Comparison of ENCODE assay signal across 9 mouse cellular contexts in the genomic region with DNA sequence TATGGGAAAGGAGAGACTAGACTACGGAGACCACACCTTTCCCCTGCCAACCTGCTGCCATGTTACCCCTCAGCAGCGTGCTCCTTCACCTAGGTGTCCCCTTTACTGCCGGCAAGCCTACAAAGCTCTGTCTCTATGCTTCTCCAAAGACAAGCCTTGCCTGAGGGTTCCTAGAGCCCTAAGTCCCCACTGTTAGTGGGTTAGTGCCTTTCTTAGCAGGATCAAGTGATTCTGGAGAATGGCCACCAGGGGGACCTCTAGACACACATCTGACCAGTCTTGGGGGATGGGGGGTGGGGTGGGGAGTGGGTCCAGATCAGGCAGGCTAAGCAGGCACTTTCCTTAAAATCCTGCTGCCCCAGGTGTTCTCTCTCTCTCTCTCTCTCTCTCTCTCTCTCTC. TPM values are rescaled to one million over a fixed set of nuclear protein-coding genes. Genes with fewer than 3 reads are reported as not detected.
DNase-seq lines count a peak whose midpoint lies in the region; ATAC-seq lines count a peak whose summit lies in the region.
"Had no signal": no experiment of that assay in that cellular context is flagged by ENCODE, and none has a peak within 500 bp of the region (broad histone marks: within the 10 kb centered on the region; RNA-seq: fewer than 3 reads in every experiment).

No protein-coding gene starts in this region.

- no peak overlapping the region for H3K27ac ChIP-seq in embryonic facial prominence, embryonic 14.5 days (replicated peaks; ENCODE audit: low read depth, low read length)
- H3K27ac ChIP-seq in midbrain, embryonic 16.5 days (ENCODE audit: low read length): no peak overlapping the region
- H3K27ac ChIP-seq: limb, embryonic 12.5 days had no signal

- no peak overlapping the region for H3K4me2 ChIP-seq in embryonic facial prominence, embryonic 14.5 days (ENCODE audit: low read depth, low read length)
- H3K4me2 ChIP-seq in midbrain, embryonic 16.5 days (ENCODE audit: low read length): no peak overlapping the region
- H3K4me2 ChIP-seq: limb, embryonic 12.5 days had no signal

- H3K4me3 ChIP-seq in embryonic facial prominence, embryonic 14.5 days (ENCODE audit: low read depth, low read length): no peak overlapping the region
- H3K4me3 ChIP-seq in midbrain, embryonic 16.5 days (ENCODE audit: low read depth, low read length): no peak overlapping the region
- H3K4me3 ChIP-seq: limb, embryonic 12.5 days had no signal

- peak; percentile 53; the same call in 1 of the 2 replicates for ATAC-seq in embryonic facial prominence, embryonic 14.5 days (ENCODE audit: low read depth)
- no peak for ATAC-seq in midbrain, embryonic 16.5 days
- ATAC-seq in activated CD4-positive, CD25-positive, alpha-beta regulatory T cell, adult 4 months: no peak

- H3K9me3 ChIP-seq in embryonic facial prominence, embryonic 14.5 days (ENCODE audit: control insufficient read depth, low read length): no peaks in the 10 kb centered on the region
- no peaks in the 10 kb centered on the region for H3K9me3 ChIP-seq in midbrain, embryonic 16.5 days (replicated peaks; ENCODE audit: control insufficient read depth, low read length, poor library complexity, severe bottlenecking)
- H3K9me3 ChIP-seq: limb, embryonic 12.5 days had no signal

- peaks cover 25% of the 10 kb centered on the region for H3K27me3 ChIP-seq in embryonic facial prominence, embryonic 14.5 days (replicated peaks; ENCODE audit: control insufficient read depth, insufficient read depth, low read length)
- H3K27me3 ChIP-seq in midbrain, embryonic 16.5 days (ENCODE audit: control insufficient read depth, insufficient read depth, low read depth, low read length): peaks cover 5% of the 10 kb centered on the region; the same call in 1 of the 2 replicates

- DNase-seq in gastrocnemius, adult 18-20 months (ENCODE audit: low spot score): peak; percentile 34
- no peak for DNase-seq in gastrocnemius, postnatal 10 days
- peak; percentile 38 for DNase-seq in urinary bladder, postnatal 25 days (ENCODE audit: low spot score)
- DNase-seq in urinary bladder, postnatal 4 days (ENCODE audit: low spot score in 2 of 2): no peak
- peak; percentile 64 for DNase-seq in embryonic facial prominence, embryonic 14.5 days (ENCODE audit: low spot score)
- DNase-seq in kidney, postnatal 14 days: peak; percentile 54

- WGBS in embryonic facial prominence, embryonic 14.5 days: 18% methylated on average over 3 of the region's 3 CpGs
- WGBS in midbrain, embryonic 16.5 days: 22% methylated on average over 3 of the region's 3 CpGs

- H3K9ac ChIP-seq in embryonic facial prominence, embryonic 14.5 days (ENCODE audit: low read depth, low read length): no peak overlapping the region
- peak overlapping the region; percentile 38; the same call in 1 of the 2 replicates for H3K9ac ChIP-seq in midbrain, embryonic 16.5 days (ENCODE audit: low read depth, low read length)
- H3K9ac ChIP-seq: limb, embryonic 12.5 days had no signal

- H3K36me3 ChIP-seq in embryonic facial prominence, embryonic 14.5 days (ENCODE audit: control insufficient read depth, insufficient read depth, low read length): no peaks in the 10 kb centered on the region
- H3K36me3 ChIP-seq in midbrain, embryonic 16.5 days (ENCODE audit: control insufficient read depth, insufficient read depth, low read length): no peaks in the 10 kb centered on the region
- H3K36me3 ChIP-seq: limb, embryonic 12.5 days had no signal

- no peaks in the 10 kb centered on the region for H3K4me1 ChIP-seq in embryonic facial prominence, embryonic 14.5 days (ENCODE audit: control insufficient read depth, insufficient read depth, low read length)
- no peaks in the 10 kb centered on the region for H3K4me1 ChIP-seq in midbrain, embryonic 16.5 days (ENCODE audit: control insufficient read depth, insufficient read depth, low read length)
- H3K4me1 ChIP-seq: limb, embryonic 12.5 days had no signal

RNA-seq across cellular contexts. Expression of a gene that starts 1.2 kb away (rescaled TPM):
- total RNA-seq in gastrocnemius, adult 18-20 months (2021): not detected
- total RNA-seq in gastrocnemius, postnatal 10 days (2021): not detected
- polyA plus RNA-seq in embryonic facial prominence, embryonic 14.5 days (2014; fragmentation: Nextera tagmentation; extraction: Ambion mirVana): 0.10 and 0.11 TPM in 2 replicates
- polyA plus RNA-seq in midbrain, embryonic 16.5 days (2015; fragmentation: Nextera tagmentation; extraction: Ambion mirVana): 0.09 and 0.80 TPM in 2 replicates
- 10 to 100 TPM; 13.6 to 13.8 TPM for polyA plus RNA-seq in activated CD4-positive, CD25-positive, alpha-beta regulatory T cell, adult 4 months (2017; shearing (Covaris generic))
- polyA plus RNA-seq: limb, embryonic 12.5 days had no signal

RNA-seq across cellular contexts. Expression of a gene that starts 6.6 kb away (rescaled TPM):
- total RNA-seq in gastrocnemius, adult 18-20 months (2021): 10 to 100 TPM; 14.1 to 15.5 TPM
- 10 to 100 TPM; 10.4 to 14.1 TPM for total RNA-seq in gastrocnemius, postnatal 10 days (2021)
- polyA plus RNA-seq in embryonic facial prominence, embryonic 14.5 days (2014; fragmentation: Nextera tagmentation; extraction: Ambion mirVana): 6.4 and 6.9 TPM in 2 replicates
- 17.3 and 18.3 TPM in 2 replicates for polyA plus RNA-seq in midbrain, embryonic 16.5 days (2015; fragmentation: Nextera tagmentation; extraction: Ambion mirVana)
- 10 to 100 TPM; 32.8 to 41.4 TPM for polyA plus RNA-seq in activated CD4-positive, CD25-positive, alpha-beta regulatory T cell, adult 4 months (2017; shearing (Covaris generic))

RNA-seq across cellular contexts. Expression of a gene that starts 22.7 kb away (rescaled TPM):
- 10 to 100 TPM; 15.8 to 19.0 TPM for total RNA-seq in gastrocnemius, adult 18-20 months (2021)
- total RNA-seq in gastrocnemius, postnatal 10 days (2021): 10 to 100 TPM; 25.2 to 37.3 TPM
- polyA plus RNA-seq in embryonic facial prominence, embryonic 14.5 days (2014; fragmentation: Nextera tagmentation; extraction: Ambion mirVana): 75.1 TPM in 2 replicates
- polyA plus RNA-seq in midbrain, embryonic 16.5 days (2015; fragmentation: Nextera tagmentation; extraction: Ambion mirVana): 481 and 529 TPM in 2 replicates
- polyA plus RNA-seq in activated CD4-positive, CD25-positive, alpha-beta regulatory T cell, adult 4 months (2017; shearing (Covaris generic)): 1 to 10 TPM; 1.2 to 1.7 TPM

RNA-seq across cellular contexts. Expression of a gene that starts 26.2 kb away (rescaled TPM):
- total RNA-seq in gastrocnemius, adult 18-20 months (2021): 1 to 10 TPM; 6.2 to 8.3 TPM
- 10 to 100 TPM; 29.9 to 30.5 TPM for total RNA-seq in gastrocnemius, postnatal 10 days (2021)
- 11.3 and 12.9 TPM in 2 replicates for polyA plus RNA-seq in embryonic facial prominence, embryonic 14.5 days (2014; fragmentation: Nextera tagmentation; extraction: Ambion mirVana)
- polyA plus RNA-seq in midbrain, embryonic 16.5 days (2015; fragmentation: Nextera tagmentation; extraction: Ambion mirVana): 3.7 and 9.0 TPM in 2 replicates
- under 1 TPM in 1 of 2 experiments, not detected in 1; 0.17 TPM for polyA plus RNA-seq in activated CD4-positive, CD25-positive, alpha-beta regulatory T cell, adult 4 months (2017; shearing (Covaris generic))

RNA-seq across cellular contexts. Expression of a gene that starts 34.7 kb away (rescaled TPM):
- 1 to 10 TPM in 1 of 2 experiments, under 1 TPM in 1; 0.39 to 1.0 TPM for total RNA-seq in gastrocnemius, adult 18-20 months (2021)
- under 1 TPM in 1 of 2 experiments, not detected in 1; 0.52 TPM for total RNA-seq in gastrocnemius, postnatal 10 days (2021)
- 11.2 and 22.7 TPM in 2 replicates for polyA plus RNA-seq in embryonic facial prominence, embryonic 14.5 days (2014; fragmentation: Nextera tagmentation; extraction: Ambion mirVana)
- polyA plus RNA-seq in midbrain, embryonic 16.5 days (2015; fragmentation: Nextera tagmentation; extraction: Ambion mirVana): 2.8 and 3.4 TPM in 2 replicates
- polyA plus RNA-seq in activated CD4-positive, CD25-positive, alpha-beta regulatory T cell, adult 4 months (2017; shearing (Covaris generic)): 1 to 10 TPM; 2.0 to 2.2 TPM

Comparison
In these comparisons a context has a peak if more than half of its experiments do, and no peak if none do; other contexts are left out.
1. DNase-seq: peak in gastrocnemius, adult 18-20 months (single experiment), urinary bladder, postnatal 25 days (single experiment), embryonic facial prominence, embryonic 14.5 days (single experiment) and kidney, postnatal 14 days (single experiment); none in gastrocnemius, postnatal 10 days (single experiment) and urinary bladder, postnatal 4 days (0 of 2).
2. RNA of a gene that starts 22.7 kb away (polyA plus RNA-seq): 481 to 529 TPM in midbrain, embryonic 16.5 days and 75.1 TPM in embryonic facial prominence, embryonic 14.5 days; 1.2 to 1.7 TPM in activated CD4-positive, CD25-positive, alpha-beta regulatory T cell, adult 4 months; every median in the first group is over 10 times any median in the second.